Comparison of ENCODE assay signal across 10 mouse cellular contexts in the genomic region with DNA sequence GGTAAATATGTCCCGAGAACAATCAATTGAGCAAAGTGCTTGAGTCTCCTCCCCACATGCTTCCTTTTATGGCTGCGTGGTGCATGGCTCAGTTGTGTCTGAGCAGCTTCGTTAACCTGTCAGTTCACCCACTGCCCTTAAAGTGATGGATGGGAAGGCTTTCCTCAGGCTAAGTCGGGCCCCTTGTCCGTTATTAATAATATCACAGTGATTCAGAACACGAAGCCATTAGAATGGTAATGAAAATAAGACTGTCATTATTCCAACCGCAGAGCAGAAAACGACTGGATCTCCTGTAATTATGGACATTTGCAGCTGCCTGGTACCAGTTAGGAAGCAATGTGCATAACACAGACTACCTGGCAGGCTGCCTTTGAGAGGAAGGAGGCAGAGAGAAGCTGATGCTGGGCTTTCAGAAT.
A peak's percentile ranks its signal among the peaks of the same experiment; 100 is the strongest.
DNase-seq lines count a peak whose midpoint lies in the region; ATAC-seq lines count a peak whose summit lies in the region.
"Had no signal": no experiment of that assay in that cellular context is flagged by ENCODE, and none has a peak within 500 bp of the region (broad histone marks: within the 10 kb centered on the region; RNA-seq: fewer than 3 reads in every experiment).

No protein-coding gene starts in this region.

- peak overlapping the region; percentile 47; the same call in 1 of the 2 replicates for H3K27ac ChIP-seq in hindbrain, embryonic 11.5 days (ENCODE audit: low read depth, low read length)
- no peak overlapping the region for H3K27ac ChIP-seq in hindbrain, embryonic 16.5 days (ENCODE audit: low read depth, low read length)
- no peak overlapping the region for H3K27ac ChIP-seq in limb, embryonic 10.5 days
- H3K27ac ChIP-seq: liver, embryonic 15.5 days had no signal

- 50% methylated on average over 8 of the region's 8 CpGs for WGBS in hindbrain, embryonic 11.5 days
- WGBS in hindbrain, embryonic 16.5 days: 30% methylated on average over 8 of the region's 8 CpGs
- WGBS in limb, embryonic 10.5 days: 29% methylated on average over 8 of the region's 8 CpGs

- DNase-seq in hindbrain, embryonic 11.5 days (ENCODE audit: low spot score): no peak
- DNase-seq in retina, postnatal 1 day: peak; percentile 42
- DNase-seq in retina, embryonic 14.5 days (ENCODE audit: low spot score): no peak
- DNase-seq in limb, embryonic 10.5 days (ENCODE audit: low spot score): peak; percentile 35
- no peak for DNase-seq in ovary, postnatal 10 days (ENCODE audit: low spot score)
- DNase-seq in urinary bladder, adult 18-20 months (ENCODE audit: low spot score in 2 of 2): no peak
- DNase-seq: adrenal gland, adult 8-10 months; kidney, postnatal 25 days had no signal

- H3K4me2 ChIP-seq in hindbrain, embryonic 11.5 days (replicated peaks; ENCODE audit: low read depth, low read length): no peak overlapping the region
- H3K4me2 ChIP-seq in hindbrain, embryonic 16.5 days (ENCODE audit: low read length): no peak overlapping the region
- H3K4me2 ChIP-seq: liver, embryonic 15.5 days had no signal

- H3K9ac ChIP-seq in hindbrain, embryonic 11.5 days (ENCODE audit: low read depth, low read length): no peak overlapping the region
- no peak overlapping the region for H3K9ac ChIP-seq in hindbrain, embryonic 16.5 days (ENCODE audit: low read depth, low read length)
- H3K9ac ChIP-seq: liver, embryonic 15.5 days had no signal

- no peaks in the 10 kb centered on the region for H3K9me3 ChIP-seq in hindbrain, embryonic 11.5 days (ENCODE audit: control insufficient read depth, low read length)
- H3K9me3 ChIP-seq in hindbrain, embryonic 16.5 days (ENCODE audit: control insufficient read depth, low read length): no peaks in the 10 kb centered on the region
- H3K9me3 ChIP-seq in limb, embryonic 10.5 days (replicated peaks): no peaks in the 10 kb centered on the region
- H3K9me3 ChIP-seq: liver, embryonic 15.5 days had no signal

- peak; percentile 49 for ATAC-seq in hindbrain, embryonic 11.5 days (ENCODE audit: low FRiP score)
- no peak for ATAC-seq in hindbrain, embryonic 16.5 days

- no peaks in the 10 kb centered on the region for H3K36me3 ChIP-seq in hindbrain, embryonic 11.5 days (ENCODE audit: control insufficient read depth, insufficient read depth, low read length)
- no peaks in the 10 kb centered on the region for H3K36me3 ChIP-seq in hindbrain, embryonic 16.5 days (ENCODE audit: control insufficient read depth, insufficient read depth, low read length)
- H3K36me3 ChIP-seq in limb, embryonic 10.5 days: no peaks in the 10 kb centered on the region
- H3K36me3 ChIP-seq: liver, embryonic 15.5 days had no signal

- no peaks in the 10 kb centered on the region for H3K4me1 ChIP-seq in hindbrain, embryonic 11.5 days (replicated peaks; ENCODE audit: control insufficient read depth, insufficient read depth, low read length)
- H3K4me1 ChIP-seq in hindbrain, embryonic 16.5 days (ENCODE audit: control insufficient read depth, insufficient read depth, low read depth, low read length): no peaks in the 10 kb centered on the region
- peaks cover 16% of the 10 kb centered on the region for H3K4me1 ChIP-seq in limb, embryonic 10.5 days
- H3K4me1 ChIP-seq: liver, embryonic 15.5 days had no signal

- H3K27me3 ChIP-seq in hindbrain, embryonic 11.5 days (ENCODE audit: control insufficient read depth, insufficient read depth, low read length): no peaks in the 10 kb centered on the region
- no peaks in the 10 kb centered on the region for H3K27me3 ChIP-seq in hindbrain, embryonic 16.5 days (replicated peaks; ENCODE audit: control insufficient read depth, insufficient read depth, low read length)
- H3K27me3 ChIP-seq in limb, embryonic 10.5 days (ENCODE audit: low read depth, poor library complexity, severe bottlenecking): no peaks in the 10 kb centered on the region
- H3K27me3 ChIP-seq: liver, embryonic 15.5 days had no signal

- no peak overlapping the region for H3K4me3 ChIP-seq in hindbrain, embryonic 11.5 days (ENCODE audit: low read depth, low read length)
- no peak overlapping the region for H3K4me3 ChIP-seq in hindbrain, embryonic 16.5 days (ENCODE audit: low read length)
- no peak overlapping the region for H3K4me3 ChIP-seq in limb, embryonic 10.5 days
- H3K4me3 ChIP-seq: liver, embryonic 15.5 days had no signal

Comparison
In these comparisons a context has a peak if more than half of its experiments do, and no peak if none do; other contexts are left out.
1. DNase-seq: peak in retina, postnatal 1 day (single experiment) and limb, embryonic 10.5 days (single experiment); none in hindbrain, embryonic 11.5 days (single experiment), retina, embryonic 14.5 days (single experiment), ovary, postnatal 10 days (single experiment) and urinary bladder, adult 18-20 months (0 of 2).